Mouse (Mus musculus) c-Kit-positive CD71-positive TER-119-positive erythroid progenitor cells, embryonic 14.5 days (primary cell): ENCODE results near the gene Adar.
"Not testable (repeated sequence)": the region's sequence is repeated elsewhere in the genome, so short reads cannot be mapped to it uniquely, and the experiment has no call there.

Experiments used
- DNase-seq: peaks from one replicate; pipeline ENCODE4 v3.0.0-alpha.2; 2013; ENCODE audit warnings: low spot score

Gene Adar

DNA sequence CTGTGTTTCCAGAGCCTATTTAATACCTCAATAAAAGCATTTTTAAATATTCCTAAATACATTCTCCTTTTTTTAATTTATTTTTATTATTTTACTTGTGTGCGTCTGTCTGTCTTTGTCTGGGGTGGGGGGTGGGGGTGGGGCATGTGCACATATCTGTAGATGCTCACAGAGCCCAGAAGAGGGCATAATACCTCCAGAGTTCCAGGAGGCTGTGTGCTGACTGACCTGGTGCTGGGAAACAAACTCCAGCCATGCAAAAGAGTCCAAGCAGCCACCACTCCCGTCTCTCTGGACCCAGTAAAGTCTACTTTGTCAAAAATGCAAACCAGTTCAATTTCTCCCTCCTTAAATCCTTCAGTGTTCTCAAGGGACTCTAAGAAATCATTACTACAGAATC is 79.8 kb downstream of the Adar start:
- DNase-seq: no peak

DNA sequence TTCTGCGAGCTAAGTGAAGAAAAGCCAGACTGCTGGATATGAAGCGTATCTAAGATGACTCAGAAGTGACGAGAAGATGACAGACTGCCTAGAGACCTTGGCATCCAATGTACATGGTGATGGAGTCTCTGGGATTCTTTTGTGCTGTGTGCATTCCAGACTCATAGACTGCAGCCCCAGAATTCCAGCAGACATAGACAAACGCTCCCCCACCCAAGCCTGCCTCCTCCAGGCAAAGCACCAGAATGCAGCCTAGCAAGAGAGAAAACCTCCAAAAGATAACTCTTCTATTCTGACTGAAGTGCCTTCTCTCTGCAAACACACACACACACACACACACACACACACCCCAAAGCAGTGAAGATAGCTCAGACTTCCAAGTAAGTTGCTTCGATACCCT is 80.9 kb downstream of the Adar start:
- no peak for DNase-seq

DNA sequence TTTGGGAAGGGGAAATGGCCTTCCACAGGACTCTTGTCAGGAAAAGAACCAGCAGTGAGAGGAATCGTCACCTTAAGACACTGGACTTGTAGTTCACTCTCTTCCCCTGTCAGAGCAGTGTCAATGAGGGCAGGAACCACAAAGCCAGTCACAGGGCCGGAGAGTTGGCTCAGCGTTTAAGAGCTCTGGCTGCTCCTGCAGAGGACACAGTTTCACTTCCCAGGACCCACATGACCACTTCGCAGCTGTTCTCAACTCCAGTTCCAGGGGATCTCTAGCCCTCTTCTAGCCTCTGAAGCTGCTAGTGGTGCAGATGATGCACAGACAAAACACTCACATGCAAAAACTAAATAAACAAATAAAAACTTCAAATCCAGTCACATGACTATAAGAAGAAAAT is 81.5 kb downstream of the Adar start:
- DNase-seq: no peak

DNA sequence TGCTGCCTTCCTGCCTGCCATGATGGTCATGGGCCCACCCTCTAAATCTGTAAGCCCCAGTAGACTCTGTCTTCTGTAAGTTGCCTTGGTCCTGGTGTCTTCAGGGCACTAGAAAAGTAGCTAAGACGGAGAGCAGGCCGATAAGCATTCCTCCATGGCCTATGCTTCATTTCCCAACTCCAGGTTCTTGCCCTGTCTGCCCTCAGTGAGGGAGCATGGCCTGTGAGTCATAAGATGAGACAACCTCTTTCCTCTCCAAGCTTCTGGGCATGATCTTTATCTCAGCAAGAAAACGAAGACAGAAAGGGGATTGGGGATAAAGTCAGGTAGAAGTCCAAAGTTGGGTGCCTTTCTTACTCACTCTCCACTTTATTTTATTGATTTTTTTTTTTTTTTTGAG is 83.7 kb downstream of the Adar start:
- no peak for DNase-seq

DNA sequence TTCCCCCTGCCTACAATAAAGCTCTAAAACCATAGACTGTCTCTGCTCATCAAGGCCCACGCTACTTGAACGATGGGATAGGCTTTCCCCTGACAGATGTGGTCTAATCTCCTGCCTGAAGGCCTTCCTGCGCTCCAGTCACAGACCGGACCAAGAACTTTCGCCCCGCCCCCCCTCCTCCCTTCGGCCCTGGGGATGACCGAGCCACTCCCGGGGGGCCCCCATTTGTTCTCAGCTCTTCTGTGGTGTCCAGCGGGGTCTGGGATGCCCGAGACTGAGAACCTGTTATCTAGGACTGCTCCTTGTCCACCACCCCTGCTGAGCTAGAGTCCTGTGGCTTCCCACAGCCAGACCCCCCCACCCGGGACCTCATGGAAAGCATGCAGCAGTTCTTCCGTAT is 84.7 kb downstream of the Adar start:
- no peak for DNase-seq

DNA sequence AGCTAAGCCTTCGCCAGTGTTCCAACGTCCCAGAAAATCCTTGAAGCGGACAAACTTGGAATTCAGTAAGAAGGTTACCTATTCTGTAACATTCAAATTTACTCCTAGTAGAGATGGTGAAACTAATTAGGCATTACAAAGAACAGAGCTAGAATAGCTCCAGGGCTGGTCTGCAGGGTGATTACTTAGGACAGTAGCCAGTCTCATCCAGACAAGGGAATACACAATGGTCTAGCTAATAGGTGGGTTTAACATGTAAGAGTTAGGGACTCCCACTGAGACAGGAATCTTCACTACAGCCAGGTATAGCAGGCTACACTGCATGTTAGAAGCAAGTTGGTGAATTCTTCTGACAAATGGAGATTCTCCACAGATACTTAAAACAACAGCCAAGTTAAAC is 85.3 kb downstream of the Adar start:
- DNase-seq: not testable (repeated sequence)

DNA sequence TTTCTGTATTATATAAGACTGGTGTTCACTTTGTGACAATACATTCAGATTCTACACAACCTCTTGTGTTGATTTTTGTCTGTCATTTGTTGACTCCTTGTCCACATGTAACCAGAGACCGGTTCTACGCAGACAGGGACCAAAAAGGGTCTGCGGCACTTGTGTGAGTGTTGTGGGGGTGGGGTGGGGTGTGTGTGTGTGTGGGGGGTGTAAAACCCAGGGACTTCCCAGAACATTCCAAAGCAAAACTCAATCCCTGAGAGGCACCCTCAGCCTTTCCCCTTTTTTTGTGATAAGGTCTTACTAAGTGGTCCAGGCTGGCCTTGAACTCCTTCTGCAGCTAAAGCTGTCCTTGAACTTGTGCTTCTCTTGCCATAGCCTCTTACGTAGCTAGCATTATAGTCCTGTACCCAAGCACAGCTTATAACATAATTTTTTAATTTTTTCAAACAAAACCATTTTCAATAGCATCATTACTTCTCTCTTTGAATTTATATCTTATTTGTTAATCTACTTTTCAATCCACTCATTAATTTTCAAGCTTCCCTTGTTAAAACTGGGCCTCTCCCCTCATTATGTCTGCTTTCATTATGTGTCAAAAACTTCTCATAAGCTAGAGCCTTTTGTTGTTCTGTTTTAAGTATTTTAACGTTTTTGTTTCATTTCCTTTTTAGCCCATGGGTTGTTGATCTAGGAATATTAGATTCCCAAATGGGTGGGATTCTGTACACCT is 86.1 kb downstream of the Adar start:
- DNase-seq: no peak

DNA sequence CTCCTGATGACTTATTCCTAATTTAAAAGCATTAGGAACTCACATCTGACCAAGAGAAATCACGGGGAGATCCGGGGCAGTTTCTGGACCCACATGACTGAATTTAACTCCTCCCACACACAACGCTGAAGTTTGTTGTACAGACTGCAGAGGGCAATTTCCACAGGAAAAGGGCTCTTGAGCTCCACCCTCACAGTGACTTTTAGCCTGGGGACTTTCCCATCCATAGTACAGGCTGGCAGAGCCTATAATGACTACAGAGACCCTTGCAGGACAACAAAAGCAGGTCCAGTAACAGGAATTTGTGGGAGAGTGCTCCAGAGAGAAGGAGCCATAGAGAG is 86.7 kb downstream of the Adar start:
- DNase-seq: no peak

DNA sequence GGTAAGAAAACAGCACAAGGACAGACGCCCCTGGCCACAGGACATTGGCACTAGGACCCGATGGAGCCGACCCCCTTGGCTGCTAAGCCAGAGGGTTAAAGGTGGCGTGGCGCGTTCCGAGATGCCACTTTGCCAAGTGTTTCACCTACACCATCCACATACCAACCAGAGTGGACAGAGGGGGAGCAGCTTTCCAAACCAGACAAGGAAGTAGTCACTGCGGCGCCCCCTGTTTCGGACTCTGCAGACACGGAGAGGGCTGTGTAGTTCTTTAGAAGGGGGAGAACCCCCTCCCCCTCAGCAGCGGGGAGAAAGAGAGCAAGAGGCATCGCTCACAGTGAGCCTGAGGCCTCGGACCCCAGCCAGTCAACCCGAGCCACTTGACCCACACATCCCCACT is 88.1 kb downstream of the Adar start:
- DNase-seq: no peak
